Mouse (Mus musculus): Measurements from ENCODE around the gene Scn5a.

- TF ChIP-seq CTCF (IDR thresholded peaks at IDR 0.05; ENCODE audit: low read depth), result no peak
- TF ChIP-seq EP300 (IDR thresholded peaks at IDR 0.05; ENCODE audit: low read depth), result no peak
Measured at GRCm38 (mm10) chr9:119504981-119505658, 73.7 kb downstream of the Scn5a start.
